Mouse (Mus musculus) large intestine, adult 2 months (tissue): ENCODE data around the gene Pbx1. TPM values are rescaled to one million over a fixed set of nuclear protein-coding genes. Genes with fewer than 3 reads are reported as not detected.

Experiments used
- DNase-seq: peaks from one replicate; pipeline ENCODE4 v3.0.0-alpha.2; 2012; ENCODE audit warnings: low read depth, low spot score
- WGBS: fragments of 180-500 bp; shearing (Covaris S2); methylation state at CpG from one replicate; pipeline ENCODE4 v1.1.7; 2018; 5-methylcytosine and 5-hydroxymethylcytosine counted together
- polyA plus RNA-seq: library from polyadenylated mRNA; depleted of rRNA; stranded (reverse); fragments of >200 nt; gene quantifications from 2 replicates; pipeline ENCODE4 v1.2.3, GENCODE M21; 2012

Gene Pbx1
- polyA plus RNA-seq, 1 experiment = 11.1 TPM

GRCm38 (mm10) chr1:168319695-168320094, 112.4 kb downstream of the Pbx1 start:
- DNase-seq = no peak
- WGBS = 73% methylated on average over 5 of the region's 5 CpGs

DNA sequence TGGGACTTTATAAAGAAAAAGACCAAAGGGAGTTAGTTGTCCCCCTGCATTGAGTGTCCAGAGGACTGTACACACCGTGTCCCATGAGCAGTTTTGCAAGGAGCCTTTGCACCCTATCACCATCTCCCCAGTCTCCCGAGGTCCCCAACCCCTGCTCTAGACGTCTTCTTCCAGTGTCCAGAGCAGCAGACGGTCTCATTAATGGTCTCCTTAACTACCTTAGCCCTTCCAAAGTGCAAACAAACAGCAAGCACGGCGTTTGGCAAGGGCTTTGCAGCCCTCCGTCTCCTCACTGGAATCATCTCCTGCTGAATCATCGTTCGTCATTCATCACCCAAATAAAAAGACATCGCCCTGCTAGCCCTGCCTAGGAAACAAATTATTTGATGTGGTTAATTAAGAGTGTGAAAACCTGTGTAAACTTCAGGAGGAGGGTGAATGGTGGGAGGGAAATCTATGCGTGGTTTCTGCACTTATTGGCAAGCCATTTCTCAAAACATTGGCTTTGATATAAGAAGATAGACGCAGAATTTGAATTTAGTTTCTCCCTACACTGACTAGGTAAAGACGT, 113.1 kb downstream of the Pbx1 start:
- 50% methylated on average over 13 of the region's 13 CpGs for WGBS

GRCm38 (mm10) chr1:168313772-168314171, 118.3 kb downstream of the Pbx1 start:
- no peak for DNase-seq

More for the DNA sequence above, 113.1 kb downstream of the Pbx1 start:
- DNase-seq = no peak

GRCm38 (mm10) chr1:168312710-168313447, 119.2 kb downstream of the Pbx1 start:
- DNase-seq = no peak
- 79% methylated on average over 7 of the region's 7 CpGs for WGBS

GRCm38 (mm10) chr1:168309101-168309521, 123.0 kb downstream of the Pbx1 start:
- 67% methylated on average over 8 of the region's 8 CpGs for whole genome bisulfite sequencing

GRCm38 (mm10) chr1:168307275-168308182, 124.5 kb downstream of the Pbx1 start:
- WGBS = 86% methylated on average over 14 of the region's 14 CpGs
- DNase-seq = no peak

More at GRCm38 (mm10) chr1:168309101-168309521, 123.0 kb downstream of the Pbx1 start:
- DNase-seq = no peak

- WGBS = 83% methylated on average over 6 of the region's 6 CpGs
- DNase-seq = no peak
Observed at GRCm38 (mm10) chr1:168300505-168300904, 131.6 kb downstream of the Pbx1 start.

DNA sequence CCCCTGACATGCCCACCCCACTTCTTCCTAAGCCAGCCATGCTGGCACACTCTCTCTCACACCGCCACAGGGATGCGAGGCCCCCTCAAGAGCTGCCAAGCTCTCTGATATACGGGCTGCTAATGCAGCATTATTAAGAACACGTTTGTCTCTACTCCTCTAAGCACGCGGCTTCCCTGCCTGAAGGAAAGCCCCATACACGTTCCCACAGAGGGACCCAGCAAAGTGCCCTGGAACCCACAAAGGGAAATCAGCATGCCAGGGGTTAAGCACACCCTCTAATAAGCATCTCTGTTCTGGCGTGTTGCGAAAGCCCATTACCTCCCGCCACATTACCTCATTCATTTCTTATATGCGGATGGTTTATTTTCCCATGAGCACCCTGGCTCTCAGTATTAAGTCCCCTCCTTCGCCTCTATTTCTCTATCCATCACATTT, 132.1 kb downstream of the Pbx1 start:
- 89% methylated on average over 12 of the region's 12 CpGs for WGBS

GRCm38 (mm10) chr1:168299181-168299580, 132.9 kb downstream of the Pbx1 start:
- 88% methylated on average over 8 of the region's 8 CpGs for WGBS
- DNase-seq = no peak

More for the DNA sequence above, 132.1 kb downstream of the Pbx1 start:
- no peak for DNase-seq

DNA sequence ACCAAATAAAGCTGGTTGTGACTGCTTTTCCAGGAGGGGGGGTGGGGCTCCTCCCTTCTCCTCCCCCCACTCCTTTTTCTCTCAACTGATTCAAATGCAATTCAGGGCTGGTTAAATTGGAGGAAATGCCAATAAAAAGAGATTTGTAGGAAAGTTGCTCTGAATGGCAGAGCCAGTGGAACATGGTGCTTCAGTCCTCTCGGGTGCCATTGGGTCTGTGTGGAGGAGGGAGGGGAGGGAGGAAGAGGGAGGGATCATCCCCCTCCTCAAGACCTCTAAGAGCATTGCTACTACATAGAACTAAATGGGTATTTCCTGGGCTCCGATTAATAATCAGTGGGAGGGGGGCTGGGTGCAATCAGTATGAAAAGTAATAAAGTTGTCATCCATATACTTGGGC, 135.8 kb downstream of the Pbx1 start:
- no peak for DNase-seq
- WGBS = 25% methylated on average over 2 of the region's 2 CpGs

GRCm38 (mm10) chr1:168295782-168296181, 136.3 kb downstream of the Pbx1 start:
- WGBS = 28% methylated on average over 4 of the region's 4 CpGs

GRCm38 (mm10) chr1:168293673-168294072, 138.4 kb downstream of the Pbx1 start:
- no peak for DNase-seq
- whole genome bisulfite sequencing = 96% methylated on average over 1 of the region's 1 CpGs

More at GRCm38 (mm10) chr1:168295782-168296181, 136.3 kb downstream of the Pbx1 start:
- peak; percentile 40 for DNase-seq

DNA sequence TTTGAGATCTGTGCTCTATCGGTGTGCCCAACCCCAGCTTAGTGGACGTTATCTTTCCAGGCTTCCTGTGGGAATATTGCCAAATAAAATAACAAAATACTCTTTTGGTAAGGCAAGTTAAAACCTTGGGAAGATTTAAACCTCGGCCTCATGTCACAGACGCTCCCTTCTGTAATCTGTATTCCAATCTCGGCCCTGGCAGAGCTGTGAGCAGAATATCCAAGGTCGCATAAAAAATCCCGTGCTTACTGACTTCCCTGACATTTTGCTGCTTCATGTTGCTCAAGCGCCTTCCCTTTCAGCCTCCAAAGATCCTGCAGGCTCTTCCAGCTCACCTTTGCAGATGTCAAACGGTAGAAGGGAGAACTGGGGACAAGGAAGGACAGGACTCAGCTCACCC, 140.0 kb downstream of the Pbx1 start:
- 35% methylated on average over 9 of the region's 9 CpGs for WGBS
- DNase-seq = no peak

GRCm38 (mm10) chr1:168291643-168292040, 140.4 kb downstream of the Pbx1 start:
- no peak for DNase-seq
- 80% methylated on average over 6 of the region's 6 CpGs for WGBS

DNA sequence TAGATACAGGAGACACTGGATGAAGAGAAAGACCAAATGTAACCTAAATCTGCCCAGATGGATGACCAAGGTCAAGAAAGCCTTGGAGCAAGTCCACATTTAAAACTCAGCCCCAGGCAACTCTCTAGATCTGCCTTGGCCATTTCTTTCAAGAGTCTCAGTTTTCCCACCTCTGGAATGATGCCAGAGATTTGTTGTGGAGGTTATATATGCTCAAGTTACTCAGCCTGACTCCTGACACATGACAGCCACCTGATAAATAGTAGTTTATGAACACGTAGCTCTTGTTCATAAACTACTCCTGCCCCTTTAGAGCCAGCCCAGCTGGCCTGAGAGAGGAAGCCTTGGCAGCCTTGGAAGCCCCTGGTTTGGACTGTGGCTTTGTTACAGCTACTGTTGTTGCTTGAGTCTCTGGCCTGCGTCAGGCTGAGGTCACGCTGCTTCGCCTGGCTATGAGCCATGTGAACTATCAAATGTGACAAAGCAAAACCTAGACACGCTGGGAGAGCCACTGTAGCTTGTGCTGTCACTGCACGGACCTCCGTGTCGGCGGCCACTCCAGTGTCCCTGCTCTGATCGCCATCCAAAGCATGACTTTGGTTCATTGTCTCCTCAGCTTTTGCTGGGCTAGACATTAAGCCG, 140.9 kb downstream of the Pbx1 start:
- WGBS = 44% methylated on average over 11 of the region's 11 CpGs
- no peak for DNase-seq

DNA sequence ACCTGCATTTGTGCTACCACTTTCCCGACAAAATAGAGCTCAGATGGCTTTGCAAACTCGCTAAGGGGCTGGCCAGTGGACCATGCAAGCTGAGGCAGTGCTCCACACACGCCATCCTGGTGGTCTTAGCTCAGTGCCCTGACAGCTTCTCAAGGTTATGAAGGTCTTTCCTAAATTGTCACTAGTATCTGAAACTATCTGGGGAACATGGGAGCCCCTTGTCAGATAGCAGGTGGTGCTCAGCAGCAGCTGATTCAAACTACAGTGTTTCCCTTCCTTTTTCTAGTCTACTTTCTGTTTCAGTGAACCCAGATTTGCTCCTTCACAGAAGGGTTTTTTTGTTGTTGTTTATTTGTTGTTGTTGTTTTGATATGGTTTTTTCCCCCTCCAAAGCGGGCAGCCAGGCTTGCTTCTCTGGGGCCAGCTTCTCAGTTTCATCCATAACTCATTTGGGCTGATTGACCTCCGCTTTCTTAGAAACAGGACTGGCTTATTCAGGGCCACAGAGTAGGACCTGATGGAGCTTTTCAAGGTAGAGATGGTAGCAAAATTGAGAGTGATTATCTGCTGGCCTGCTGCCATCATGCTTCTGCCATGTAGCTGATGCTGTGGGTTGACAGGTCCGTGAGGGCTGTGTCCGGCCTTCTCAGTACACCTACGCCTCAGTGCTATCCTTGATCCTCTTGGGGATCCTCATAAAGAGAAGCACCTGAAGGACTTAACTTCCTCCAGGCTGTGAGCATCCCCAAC, 141.7 kb downstream of the Pbx1 start:
- WGBS = 92% methylated on average over 8 of the region's 8 CpGs
- no peak for DNase-seq

DNA sequence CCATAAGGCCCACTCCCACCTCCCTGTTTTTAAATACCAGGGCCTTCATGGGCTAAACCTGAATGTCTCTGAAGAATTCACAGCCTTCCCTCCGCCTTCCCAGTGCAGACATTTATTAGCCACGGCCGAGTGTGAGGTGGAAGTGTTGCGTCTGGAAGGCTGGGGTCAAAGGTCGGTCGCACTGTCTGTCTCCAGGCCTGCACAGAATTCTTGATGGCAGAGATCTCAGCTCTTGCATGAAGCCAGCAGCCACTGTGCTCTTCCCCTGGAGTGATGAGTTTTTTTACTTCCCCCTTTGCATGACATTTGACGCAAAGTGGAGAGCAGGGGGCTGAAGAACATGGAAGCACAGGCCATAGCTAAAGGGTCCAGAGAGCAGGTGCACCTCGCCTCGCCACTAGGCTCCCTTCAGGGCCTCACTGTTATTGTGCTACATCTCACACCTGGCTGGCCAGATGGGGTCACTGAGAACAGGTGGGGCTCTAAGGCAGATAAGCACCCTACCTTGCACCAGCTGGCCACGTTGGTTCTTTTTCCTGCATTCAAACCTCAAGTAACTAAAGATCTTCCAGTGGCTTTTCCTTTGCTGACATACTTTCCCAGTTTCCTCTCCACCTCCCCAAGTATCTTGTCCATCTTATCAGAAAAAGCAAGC, 143.1 kb downstream of the Pbx1 start:
- no peak for DNase-seq
- WGBS = 44% methylated on average over 10 of the region's 10 CpGs

DNA sequence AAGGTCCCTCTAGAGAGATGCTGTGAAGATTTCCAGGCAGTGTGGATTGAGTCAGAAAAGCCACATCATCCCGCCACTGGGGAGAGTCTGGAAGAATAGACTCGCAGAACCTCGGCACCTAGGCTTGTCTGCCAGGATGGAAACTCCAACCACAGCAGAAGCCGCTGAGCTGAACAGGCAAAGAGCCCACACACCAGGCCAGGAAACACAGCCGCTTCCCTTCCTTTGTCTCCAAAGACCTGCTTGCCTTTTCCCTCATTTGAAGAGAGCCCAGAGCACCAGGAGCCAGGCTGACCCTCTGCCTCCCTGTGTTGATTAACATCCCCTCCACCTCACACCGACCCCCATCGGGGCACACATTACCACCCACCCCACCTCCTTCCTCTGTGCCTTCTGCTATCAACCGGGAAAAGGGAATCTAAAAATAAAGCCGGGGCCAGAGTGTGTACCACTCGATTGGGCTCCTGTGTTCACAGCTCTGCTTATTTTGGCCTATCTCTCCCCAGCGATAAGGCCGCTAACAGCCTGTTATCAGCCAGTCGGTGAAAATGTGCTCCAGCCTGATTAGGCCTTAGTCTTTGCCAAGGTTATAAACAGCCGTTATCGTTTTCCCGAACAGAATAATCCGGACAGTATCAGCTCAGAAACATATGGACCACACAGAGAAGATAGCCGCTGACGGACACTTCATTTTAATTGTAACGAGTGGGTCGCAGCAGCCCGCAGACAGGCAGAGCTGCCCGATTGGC, 144.1 kb downstream of the Pbx1 start:
- DNase-seq = no peak
- WGBS = 27% methylated on average over 23 of the region's 23 CpGs
